Mouse (Mus musculus): Measurements from ENCODE around the gene Kcnip4. TPM values are rescaled to one million over a fixed set of nuclear protein-coding genes. Genes with fewer than 3 reads are reported as not detected.

The Kcnip4 gene
- total RNA-seq, 2 experiments from 2014 or later = 61.0 to 62.2 TPM

- no peak for DNase-seq (ENCODE audit: low spot score in 2 of 2)
- intact Hi-C loops (cut with DNase I) = loop anchor here (10.0 kb wide), 2 partner anchors 211 to 311 kb away; no protein-coding TSS in a partner anchor
These were observed 1178.6 kb downstream of the Kcnip4 start for GRCm38 (mm10) chr5:48345983-48346648.

GRCm38 (mm10) chr5:48345095-48345982 is 1179.4 kb downstream of the Kcnip4 start:
- DNase-seq (ENCODE audit: low spot score in 2 of 2) = peak in 1 of 2 experiments; percentile 39
- intact Hi-C loops (cut with DNase I) = loop anchor here (10.0 kb wide), 2 partner anchors 211 to 311 kb away; no protein-coding TSS in a partner anchor

- no peak for DNase-seq (ENCODE audit: low spot score in 2 of 2)
- intact Hi-C loops (cut with DNase I) = loop anchor here (10.0 kb wide), 2 partner anchors 206 to 306 kb away; no protein-coding TSS in a partner anchor
These were observed 1183.8 kb downstream of the Kcnip4 start for GRCm38 (mm10) chr5:48340808-48341433.
